Mouse (Mus musculus) embryonic fibroblast, embryonic 13.5 days (primary cell): ENCODE data around the gene Ireb2. TPM values are rescaled to one million over a fixed set of nuclear protein-coding genes. Genes with fewer than 3 reads are reported as not detected.
A peak's percentile ranks its signal among the peaks of the same experiment; 100 is the strongest.
"Not testable (repeated sequence)": the region's sequence is repeated elsewhere in the genome, so short reads cannot be mapped to it uniquely, and the experiment has no call there.

ENCODE experiments used
- H3K27ac ChIP-seq: 2 replicates; pipeline ENCODE4 v1.5.1; 2012; ENCODE audit warnings: low read length, control low read depth, inconsistent platforms; ENCODE audit not compliant: insufficient read depth
- H3K4me1 ChIP-seq: 2 replicates; pipeline ENCODE4 v1.6.1; 2011; ENCODE audit warnings: low read length; ENCODE audit not compliant: control insufficient read depth, insufficient read depth
- H3K4me3 ChIP-seq: 2 replicates; pipeline ENCODE4 v1.5.1; 2011; ENCODE audit warnings: mild to moderate bottlenecking, control low read depth, low read length; ENCODE audit not compliant: insufficient read depth
- CTCF ChIP-seq: IDR thresholded peaks from 2 replicates; pipeline ENCODE4 v1.5.1; 2011; ENCODE audit warnings: mild to moderate bottlenecking, control low read depth, low read length, moderate library complexity, borderline replicate concordance; ENCODE audit not compliant: insufficient read depth
- POLR2A ChIP-seq: IDR thresholded peaks from 2 replicates; pipeline ENCODE4 v1.6.1; 2011; ENCODE audit warnings: low read depth, mild to moderate bottlenecking, control low read depth, low read length, moderate library complexity
- polyA plus RNA-seq: library from polyadenylated mRNA; stranded (reverse); fragments of >200 nt; gene quantifications from 2 replicates; pipeline ENCODE4 v1.2.4, GENCODE M21; 2011; ENCODE audit warnings: low read depth; ENCODE audit not compliant: missing spikeins, insufficient read length

Gene Ireb2
- polyA plus RNA-seq, 1 experiment = 78.4 TPM

DNA sequence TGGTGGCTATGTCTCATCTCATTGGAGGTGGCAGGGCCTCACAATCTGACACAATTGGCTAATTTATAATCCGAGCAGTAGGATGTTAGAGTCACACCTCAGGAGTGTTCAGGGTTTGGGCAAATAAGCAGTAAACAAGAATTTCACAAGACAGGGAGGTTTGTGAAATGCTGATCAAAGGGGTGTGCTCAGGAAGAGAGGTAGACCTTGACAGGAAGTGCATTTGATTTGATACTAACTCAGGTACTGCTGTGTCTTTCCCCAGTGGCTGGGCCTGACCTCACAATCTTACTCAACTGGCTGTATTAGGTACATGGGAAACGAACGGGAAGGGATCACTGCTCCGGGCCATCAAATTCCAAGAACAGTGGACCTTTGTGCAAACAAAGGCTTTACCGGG, 21.3 kb upstream of the Ireb2 start:
- TF ChIP-seq CTCF = no peak
- TF ChIP-seq POLR2A = no peak
- H3K4me3 ChIP-seq = no peak overlapping the region
- no peak overlapping the region for H3K27ac ChIP-seq
- no peaks in the 10 kb centered on the region for H3K4me1 ChIP-seq

DNA sequence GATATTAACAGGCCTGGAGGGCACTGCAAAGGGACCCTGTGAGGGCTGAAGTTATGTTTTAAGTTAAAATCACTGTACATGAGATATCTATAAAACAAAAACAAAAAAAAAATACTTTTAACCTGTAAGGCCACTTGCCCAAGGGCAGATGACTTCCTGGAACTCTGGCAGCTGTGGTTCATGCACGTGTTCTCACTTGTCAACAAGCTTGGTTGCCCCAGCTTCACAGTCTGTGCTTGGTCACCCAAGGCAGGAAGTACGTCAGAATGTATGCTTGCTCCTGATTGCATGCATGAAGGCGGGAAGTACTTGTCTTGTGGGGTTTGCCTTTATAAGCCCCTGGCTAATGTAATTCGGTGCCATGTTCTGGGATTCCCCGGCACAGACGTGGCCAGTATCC, 19.7 kb upstream of the Ireb2 start:
- Histone ChIP-seq H3K4me1 (no peaks in the 10 kb centered on the region), H3K27ac (no peak overlapping the region), H3K4me3 (no peak overlapping the region)
- no peak for TF ChIP-seq POLR2A
- TF ChIP-seq CTCF = no peak

DNA sequence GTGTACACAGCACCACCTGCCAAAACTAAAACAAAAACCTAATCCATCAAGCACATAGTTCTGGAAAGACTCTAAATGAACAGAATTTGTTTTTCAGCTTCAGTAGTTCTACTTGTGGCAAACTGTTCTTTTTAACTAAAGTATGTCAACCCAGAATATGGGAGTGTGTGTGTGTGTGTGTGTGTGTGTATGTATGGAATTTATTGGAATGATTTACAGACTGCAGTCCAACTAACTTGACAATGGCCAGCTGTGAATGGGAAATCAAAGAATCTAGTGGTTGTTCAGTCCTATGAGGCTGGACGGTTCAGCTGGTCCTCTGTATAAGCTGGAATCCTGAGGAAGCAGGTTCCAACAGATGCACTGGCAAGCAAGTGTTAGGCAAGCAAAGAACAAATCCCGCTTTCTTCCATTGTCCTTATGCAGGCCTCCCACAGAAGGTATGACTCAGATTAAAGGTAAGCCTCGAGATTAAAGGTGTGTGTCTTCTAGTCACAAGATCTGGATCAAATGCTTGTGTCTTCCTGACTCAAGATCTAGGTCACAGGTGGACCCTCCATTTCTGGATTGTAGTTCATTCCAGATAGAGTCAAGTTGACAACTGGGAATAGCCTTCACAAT, 18.9 kb upstream of the Ireb2 start:
- no peak for TF ChIP-seq CTCF
- no peak for TF ChIP-seq POLR2A
- no peak overlapping the region for H3K27ac ChIP-seq
- H3K4me1 ChIP-seq = no peaks in the 10 kb centered on the region
- no peak overlapping the region for H3K4me3 ChIP-seq

DNA sequence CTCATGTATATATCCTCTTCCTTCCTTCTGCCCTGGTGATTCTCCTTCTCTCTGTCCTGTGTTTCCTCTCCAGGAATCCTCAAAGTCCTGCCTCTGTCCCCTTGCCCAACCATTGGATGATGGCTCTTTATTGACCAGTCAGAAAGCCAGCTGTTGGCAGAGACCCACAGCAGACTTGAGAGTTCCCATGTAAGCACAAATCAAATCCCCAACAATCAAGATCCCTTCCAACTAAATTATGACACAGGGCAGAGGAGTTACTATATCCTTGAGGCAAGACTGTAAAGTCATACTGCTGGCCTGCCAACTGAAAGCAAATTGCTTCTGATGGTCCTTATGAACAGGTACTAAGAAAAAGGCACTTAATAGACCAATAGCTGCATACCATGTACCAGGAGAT, 15.4 kb upstream of the Ireb2 start:
- H3K4me1 ChIP-seq = no peaks in the 10 kb centered on the region
- H3K4me3 ChIP-seq = no peak overlapping the region
- TF ChIP-seq POLR2A (no peak), CTCF (no peak)
- no peak overlapping the region for H3K27ac ChIP-seq

DNA sequence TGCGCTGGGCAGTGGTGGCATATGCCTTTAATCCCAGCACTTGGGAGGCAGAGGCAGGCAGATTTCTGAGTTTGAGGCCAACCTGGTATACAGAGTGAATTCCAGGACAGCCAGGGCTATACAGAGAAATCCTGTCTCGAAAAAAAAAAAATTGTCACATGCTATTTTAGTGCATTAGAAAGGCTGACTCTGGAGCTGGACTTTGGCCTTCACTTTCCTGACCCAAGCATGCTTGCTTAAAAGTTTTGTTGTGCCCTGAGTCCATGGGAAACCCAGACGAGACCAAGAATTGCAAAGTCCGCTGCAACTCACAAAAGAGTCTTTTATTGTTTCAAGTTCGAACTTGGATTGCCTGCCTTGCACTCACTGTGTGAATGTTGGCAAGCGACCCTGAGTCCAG, 10.6 kb upstream of the Ireb2 start:
- H3K4me1 ChIP-seq, H3K27ac ChIP-seq, H3K4me3 ChIP-seq: not testable (repeated sequence)

- H3K4me3 ChIP-seq = no peak overlapping the region
- TF ChIP-seq CTCF = no peak
- no peak for TF ChIP-seq POLR2A
- no peaks in the 10 kb centered on the region for H3K4me1 ChIP-seq
- H3K27ac ChIP-seq = no peak overlapping the region
These were observed 10.0 kb upstream of the Ireb2 start for GRCm38 (mm10) chr9:54853619-54854018.

DNA sequence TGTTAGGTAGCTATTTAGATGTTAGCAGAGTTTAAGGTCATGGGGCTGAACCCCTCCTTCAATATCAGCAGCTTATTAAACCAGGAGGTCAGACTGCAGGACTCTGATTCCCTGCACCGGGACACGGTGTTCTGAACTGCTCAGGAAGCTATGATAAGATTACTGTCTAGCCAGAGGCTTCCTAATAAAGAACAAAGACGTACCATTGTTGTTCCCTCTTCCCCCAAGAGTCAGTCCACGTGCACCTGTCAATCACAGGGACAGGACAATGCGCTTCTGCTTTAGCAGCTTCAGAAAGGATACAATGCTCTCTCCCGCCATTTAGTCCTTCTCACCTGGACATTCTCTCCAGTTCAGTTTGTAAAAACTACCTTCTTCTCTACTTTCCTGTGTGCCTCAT, 8.0 kb upstream of the Ireb2 start:
- H3K4me3 ChIP-seq = no peak overlapping the region
- no peak overlapping the region for H3K27ac ChIP-seq
- no peaks in the 10 kb centered on the region for H3K4me1 ChIP-seq
- TF ChIP-seq CTCF = no peak
- no peak for TF ChIP-seq POLR2A

GRCm38 (mm10) chr9:54856121-54856520, 7.5 kb upstream of the Ireb2 start:
- H3K27ac ChIP-seq = no peak overlapping the region
- no peaks in the 10 kb centered on the region for H3K4me1 ChIP-seq
- no peak for TF ChIP-seq CTCF
- TF ChIP-seq POLR2A = no peak

GRCm38 (mm10) chr9:54857474-54857873, 6.1 kb upstream of the Ireb2 start:
- H3K27ac ChIP-seq = no peak overlapping the region
- no peak overlapping the region for H3K4me3 ChIP-seq
- no peaks in the 10 kb centered on the region for H3K4me1 ChIP-seq
- TF ChIP-seq CTCF (no peak), POLR2A (no peak)

More at GRCm38 (mm10) chr9:54856121-54856520, 7.5 kb upstream of the Ireb2 start:
- no peak overlapping the region for H3K4me3 ChIP-seq

DNA sequence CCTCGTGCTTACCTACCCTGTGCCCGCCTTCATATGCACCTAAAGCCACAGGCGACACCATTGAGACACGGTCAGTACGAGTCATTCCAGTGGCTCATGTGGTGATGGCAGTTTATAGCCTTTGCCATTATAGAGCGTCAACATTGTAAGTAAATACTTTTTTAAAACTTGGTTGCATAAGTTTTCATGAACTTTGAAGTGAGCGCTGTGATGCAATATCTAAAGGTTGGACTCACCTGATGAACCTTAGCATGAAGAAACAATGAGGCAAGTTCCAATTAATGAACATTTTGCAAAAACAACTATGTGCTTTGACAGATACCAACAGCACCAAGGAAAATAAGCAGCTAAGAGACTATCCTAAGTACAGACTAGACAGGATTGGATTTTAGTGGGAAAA, 3.1 kb upstream of the Ireb2 start:
- TF ChIP-seq POLR2A = no peak
- no peak for TF ChIP-seq CTCF
- no peaks in the 10 kb centered on the region for H3K4me1 ChIP-seq
- no peak overlapping the region for H3K4me3 ChIP-seq
- H3K27ac ChIP-seq = no peak overlapping the region

- peak overlapping the region; percentile 47 for H3K27ac ChIP-seq
- no peak overlapping the region for H3K4me3 ChIP-seq
- H3K4me1 ChIP-seq = no peaks in the 10 kb centered on the region
- TF ChIP-seq CTCF (no peak), POLR2A (no peak)
These were observed 15.2 kb downstream of the Ireb2 start for GRCm38 (mm10) chr9:54878759-54879158.
